Mouse (Mus musculus) testis, adult 2 months (tissue): Measurements from ENCODE around the gene Tmem211. TPM values are rescaled to one million over a fixed set of nuclear protein-coding genes. Genes with fewer than 3 reads are reported as not detected.
A peak's percentile ranks its signal among the peaks of the same experiment; 100 is the strongest.

Experiments used
- H3K27ac ChIP-seq: fragments of 200-500 bp; 2 replicates; pipeline ENCODE4 v1.5.1; 2012; ENCODE audit warnings: low read depth, low read length; ENCODE audit not compliant: control insufficient read depth, insufficient read depth
- H3K27me3 ChIP-seq: fragments of 200-500 bp; 2 replicates; pipeline ENCODE4 v1.6.1; 2012; ENCODE audit warnings: mild to moderate bottlenecking, low read length, moderate library complexity; ENCODE audit not compliant: control insufficient read depth, insufficient read depth
- H3K36me3 ChIP-seq: fragments of 200-500 bp; 2 replicates; pipeline ENCODE4 v1.6.1; 2012; ENCODE audit warnings: mild to moderate bottlenecking, low read length; ENCODE audit not compliant: control insufficient read depth, insufficient read depth
- H3K4me1 ChIP-seq: fragments of 200-500 bp; 2 replicates; pipeline ENCODE4 v1.6.1; 2012; ENCODE audit warnings: low read length; ENCODE audit not compliant: control insufficient read depth, insufficient read depth
- H3K4me3 ChIP-seq: fragments of 200-500 bp; 2 replicates; pipeline ENCODE4 v1.5.1; 2012; ENCODE audit warnings: low read depth, mild to moderate bottlenecking, low read length, moderate library complexity, mixed read lengths; ENCODE audit not compliant: control insufficient read depth
- CTCF ChIP-seq: fragments of 200-500 bp; IDR thresholded peaks from 2 replicates; pipeline ENCODE4 v1.5.1; 2012; ENCODE audit warnings: low read depth, mild to moderate bottlenecking, inconsistent platforms, low read length, moderate library complexity; ENCODE audit not compliant: control insufficient read depth, insufficient read depth, insufficient replicate concordance
- POLR2A ChIP-seq: fragments of 200-500 bp; IDR thresholded peaks from 2 replicates; pipeline ENCODE4 v1.6.1; 2012; ENCODE audit warnings: low read depth, mild to moderate bottlenecking, inconsistent platforms, low read length, moderate library complexity; ENCODE audit not compliant: control insufficient read depth
- polyA plus RNA-seq: library from polyadenylated mRNA; depleted of rRNA; stranded (reverse); fragments of >200 nt; gene quantifications from 2 replicates; pipeline ENCODE4 v1.2.3, GENCODE M21; 2012; rRNA removed

Gene Tmem211
- polyA plus RNA-seq, result not detected in 2 replicates

DNA sequence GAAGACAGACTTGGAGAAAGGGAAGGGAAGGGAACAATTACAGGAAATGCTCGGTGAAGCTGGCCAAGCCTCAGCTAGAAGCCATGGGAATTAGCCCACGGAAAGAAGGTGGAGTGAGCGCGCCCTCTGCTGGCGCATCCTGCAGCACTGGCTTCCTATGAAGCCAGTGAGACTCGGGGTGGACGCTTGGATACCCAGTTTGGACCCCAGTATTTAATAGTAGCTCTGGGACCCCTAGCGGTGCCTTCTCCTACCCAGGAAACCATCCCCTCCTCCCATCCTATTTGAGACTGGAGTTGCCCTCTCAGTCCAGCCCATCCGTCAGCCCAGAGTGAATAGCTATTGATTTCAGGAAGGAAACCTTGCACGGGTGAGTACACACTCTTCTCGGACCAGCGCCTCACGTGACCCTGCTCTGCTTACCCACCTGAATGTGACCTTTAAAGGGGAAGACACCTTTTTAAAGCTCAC lies at the start of gene Tmem211:
Tmem211 (plus strand) TSS at position 278 of the 471 bp plus-strand sequence.
- Histone ChIP-seq H3K27me3 (no peaks in the 10 kb centered on the region), H3K4me3 (no peak within 1 kb of the TSS), H3K4me1 (peaks cover 9% of the 10 kb centered on the region), H3K36me3 (no peaks in the 10 kb centered on the region), H3K27ac (no peak within 1 kb of the TSS)
- TF ChIP-seq POLR2A (no peak), CTCF (peak; percentile 80; the same call in 1 of the 2 replicates)

DNA sequence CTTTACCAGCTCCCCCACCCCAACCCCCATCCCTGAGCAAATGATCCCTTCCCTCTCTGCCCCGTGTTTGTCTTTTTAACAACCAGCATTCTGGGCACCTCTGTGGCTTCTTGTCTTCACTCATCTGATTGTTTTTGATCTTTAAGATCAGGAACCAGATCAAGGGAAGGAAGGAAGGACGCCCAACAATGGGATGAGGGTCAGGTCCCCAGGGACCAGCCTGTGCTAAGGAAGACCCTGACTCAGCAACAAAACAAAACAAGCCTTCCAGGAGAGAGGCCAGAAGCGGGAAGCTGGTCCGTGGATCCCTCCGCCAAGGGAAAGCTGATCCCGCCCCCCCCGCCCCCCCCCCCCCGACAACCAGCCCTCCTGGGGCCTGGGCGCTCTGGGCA lies 47.3 kb upstream of the Tmem211 start:
- Histone ChIP-seq H3K27me3 (no peaks in the 10 kb centered on the region), H3K4me1 (peaks cover 14% of the 10 kb centered on the region), H3K36me3 (no peaks in the 10 kb centered on the region), H3K4me3 (no peak overlapping the region), H3K27ac (no peak overlapping the region)
- TF ChIP-seq CTCF (no peak), POLR2A (no peak)

GRCm38 (mm10) chr5:113179843-113180682 lies 46.6 kb upstream of the Tmem211 start:
- peak overlapping the region; percentile 0; the same call in 1 of the 2 replicates for H3K27ac ChIP-seq
- no peaks in the 10 kb centered on the region for H3K27me3 ChIP-seq
- H3K4me3 ChIP-seq, result peak overlapping the region; percentile 16; the same call in 1 of the 2 replicates
- H3K36me3 ChIP-seq, result no peaks in the 10 kb centered on the region
- TF ChIP-seq CTCF (peak; percentile 72; the same call in 1 of the 2 replicates), POLR2A (no peak)
- H3K4me1 ChIP-seq, result peaks cover 12% of the 10 kb centered on the region

GRCm38 (mm10) chr5:113180755-113181154 lies 46.0 kb upstream of the Tmem211 start:
- Histone ChIP-seq H3K27me3 (no peaks in the 10 kb centered on the region), H3K36me3 (no peaks in the 10 kb centered on the region), H3K27ac (no peak overlapping the region), H3K4me1 (peaks cover 12% of the 10 kb centered on the region), H3K4me3 (no peak overlapping the region)
- TF ChIP-seq CTCF (no peak), POLR2A (no peak)

- TF ChIP-seq POLR2A (no peak), CTCF (no peak)
- Histone ChIP-seq H3K36me3 (no peaks in the 10 kb centered on the region), H3K4me1 (peaks cover 12% of the 10 kb centered on the region), H3K4me3 (no peak overlapping the region), H3K27me3 (no peaks in the 10 kb centered on the region), H3K27ac (no peak overlapping the region)
Observed at GRCm38 (mm10) chr5:113181441-113181840, 45.3 kb upstream of the Tmem211 start.

GRCm38 (mm10) chr5:113190558-113190957 lies 36.2 kb upstream of the Tmem211 start:
- H3K36me3 ChIP-seq, result no peaks in the 10 kb centered on the region
- peaks cover 3% of the 10 kb centered on the region for H3K4me1 ChIP-seq
- no peak overlapping the region for H3K4me3 ChIP-seq
- H3K27ac ChIP-seq, result no peak overlapping the region
- no peaks in the 10 kb centered on the region for H3K27me3 ChIP-seq
- TF ChIP-seq CTCF (no peak), POLR2A (no peak)

- no peak for TF ChIP-seq CTCF
- TF ChIP-seq POLR2A, result no peak
- H3K27ac ChIP-seq, result no peak overlapping the region
- H3K4me3 ChIP-seq, result no peak overlapping the region
- H3K27me3 ChIP-seq, result no peaks in the 10 kb centered on the region
- peaks cover 3% of the 10 kb centered on the region for H3K4me1 ChIP-seq
- no peaks in the 10 kb centered on the region for H3K36me3 ChIP-seq
Observed at GRCm38 (mm10) chr5:113191901-113192300, 34.8 kb upstream of the Tmem211 start.
